Mouse (Mus musculus) embryonic facial prominence, embryonic 14.5 days (tissue): ENCODE results near the gene Ctnna3. TPM values are rescaled to one million over a fixed set of nuclear protein-coding genes. Genes with fewer than 3 reads are reported as not detected.

Source experiments
- ATAC-seq: fragments of 200-750 bp; cut with Nextera tagmentation; 2 replicates; pipeline ENCODE4 v1.8.0; 2017; ENCODE audit warnings: low read depth, moderate number of reproducible peaks, moderate TSS enrichment
- DNase-seq: peaks from one replicate; pipeline ENCODE4 v3.0.0-alpha.2; 2015; ENCODE audit warnings: low spot score
- H3K27ac ChIP-seq: fragments of 300-500 bp; sonication (generic); replicated peaks from 2 replicates; pipeline ENCODE4 v1.5.1; 2014; ENCODE audit warnings: low read depth, mild to moderate bottlenecking, low read length, moderate library complexity
- H3K27me3 ChIP-seq: fragments of 300-500 bp; sonication (generic); replicated peaks from 2 replicates; pipeline ENCODE4 v1.6.1; 2014; ENCODE audit warnings: low read length; ENCODE audit not compliant: control insufficient read depth, insufficient read depth
- H3K36me3 ChIP-seq: fragments of 300-500 bp; sonication (generic); 2 replicates; pipeline ENCODE4 v1.6.1; 2014; ENCODE audit warnings: low read length, mixed read lengths; ENCODE audit not compliant: control insufficient read depth, insufficient read depth
- H3K4me1 ChIP-seq: fragments of 300-500 bp; sonication (generic); 2 replicates; pipeline ENCODE4 v1.6.1; 2014; ENCODE audit warnings: antibody characterized with exemption, low read length; ENCODE audit not compliant: control insufficient read depth, insufficient read depth
- H3K4me2 ChIP-seq: fragments of 300-500 bp; sonication (generic); 2 replicates; pipeline ENCODE4 v1.6.1; 2014; ENCODE audit warnings: low read depth, mild to moderate bottlenecking, low read length, moderate library complexity, mixed read lengths
- H3K4me3 ChIP-seq: fragments of 300-500 bp; sonication (generic); 2 replicates; pipeline ENCODE4 v1.5.1; 2014; ENCODE audit warnings: low read depth, mild to moderate bottlenecking, low read length
- H3K9ac ChIP-seq: fragments of 300-500 bp; sonication (generic); 2 replicates; pipeline ENCODE4 v1.6.1; 2014; ENCODE audit warnings: low read depth, mild to moderate bottlenecking, low read length, moderate library complexity, mixed read lengths
- H3K9me3 ChIP-seq: fragments of 300-500 bp; sonication (generic); 2 replicates; pipeline ENCODE4 v1.6.1; 2016; ENCODE audit warnings: low read length; ENCODE audit not compliant: control insufficient read depth
- WGBS: fragments of 180-500 bp; shearing (Covaris S2); extraction: QIAGEN DNeasy Blood & Tissue Kit; methylation state at CpG from one replicate; pipeline ENCODE4 v1.1.7; 2014; 5-methylcytosine and 5-hydroxymethylcytosine counted together
- polyA plus RNA-seq: library from polyadenylated mRNA; unstranded; fragments of >200 nt; fragmentation: Nextera tagmentation; extraction: Ambion mirVana; gene quantifications from 2 replicates; pipeline ENCODE4 v1.2.1, GENCODE M21; 2014

Ctnna3 gene
- polyA plus RNA-seq, 1 experiment from 2014 or later, result 1.6 TPM

- Histone ChIP-seq H3K4me3 (no peak overlapping the region), H3K4me1 (peaks cover 2% of the 10 kb centered on the region; the same call in 1 of the 2 replicates), H3K27ac (no peak overlapping the region), H3K27me3 (no peaks in the 10 kb centered on the region), H3K9ac (no peak overlapping the region), H3K9me3 (no peaks in the 10 kb centered on the region), H3K36me3 (no peaks in the 10 kb centered on the region), H3K4me2 (peak overlapping the region; percentile 10; the same call in 1 of the 2 replicates)
- ATAC-seq (0 out of 2 replicates have a peak, but pooled peaks have one; percentile 50), DNase-seq (peak; percentile 75)
- 60% methylated on average over 17 of the region's 17 CpGs for WGBS
Measured at GRCm38 (mm10) chr10:64039760-64040535, 610.0 kb downstream of the Ctnna3 start.

GRCm38 (mm10) chr10:64041218-64041617, 611.3 kb downstream of the Ctnna3 start:
- 76% methylated on average over 7 of the region's 7 CpGs for WGBS
- Histone ChIP-seq H3K27me3 (no peaks in the 10 kb centered on the region), H3K4me2 (no peak overlapping the region), H3K9ac (no peak overlapping the region), H3K4me1 (peaks cover 2% of the 10 kb centered on the region; the same call in 1 of the 2 replicates), H3K4me3 (no peak overlapping the region), H3K27ac (no peak overlapping the region), H3K36me3 (no peaks in the 10 kb centered on the region), H3K9me3 (no peaks in the 10 kb centered on the region)
- DNase-seq, result peak; percentile 35
- no peak for ATAC-seq

GRCm38 (mm10) chr10:64041892-64042291, 612.0 kb downstream of the Ctnna3 start:
- Histone ChIP-seq H3K27ac (no peak overlapping the region), H3K9ac (no peak overlapping the region), H3K4me1 (peaks cover 2% of the 10 kb centered on the region; the same call in 1 of the 2 replicates), H3K4me3 (no peak overlapping the region), H3K27me3 (no peaks in the 10 kb centered on the region), H3K9me3 (no peaks in the 10 kb centered on the region), H3K4me2 (no peak overlapping the region), H3K36me3 (no peaks in the 10 kb centered on the region)
- no peak for DNase-seq
- whole genome bisulfite sequencing, result 79% methylated on average over 11 of the region's 11 CpGs
- no peak for ATAC-seq

GRCm38 (mm10) chr10:64049151-64049550, 619.3 kb downstream of the Ctnna3 start:
- H3K27ac ChIP-seq, result no peak overlapping the region
- H3K9ac ChIP-seq, result no peak overlapping the region
- DNase-seq (no peak), ATAC-seq (no peak)
- H3K4me1 ChIP-seq, result no peaks in the 10 kb centered on the region
- no peaks in the 10 kb centered on the region for H3K27me3 ChIP-seq
- H3K36me3 ChIP-seq, result no peaks in the 10 kb centered on the region
- WGBS, result 61% methylated on average over 6 of the region's 6 CpGs
- no peaks in the 10 kb centered on the region for H3K9me3 ChIP-seq
- no peak overlapping the region for H3K4me2 ChIP-seq
- no peak overlapping the region for H3K4me3 ChIP-seq

GRCm38 (mm10) chr10:64049946-64050345, 620.0 kb downstream of the Ctnna3 start:
- no peak overlapping the region for H3K9ac ChIP-seq
- no peaks in the 10 kb centered on the region for H3K4me1 ChIP-seq
- H3K9me3 ChIP-seq, result no peaks in the 10 kb centered on the region
- WGBS, result 82% methylated on average over 6 of the region's 6 CpGs
- DNase-seq (no peak), ATAC-seq (no peak)
- H3K27ac ChIP-seq, result no peak overlapping the region
- H3K27me3 ChIP-seq, result no peaks in the 10 kb centered on the region
- no peak overlapping the region for H3K4me3 ChIP-seq
- no peak overlapping the region for H3K4me2 ChIP-seq
- H3K36me3 ChIP-seq, result no peaks in the 10 kb centered on the region

- ATAC-seq, result no peak
- no peak overlapping the region for H3K4me3 ChIP-seq
- H3K27ac ChIP-seq, result no peak overlapping the region
- H3K27me3 ChIP-seq, result no peaks in the 10 kb centered on the region
- no peak overlapping the region for H3K9ac ChIP-seq
- no peaks in the 10 kb centered on the region for H3K36me3 ChIP-seq
- H3K4me2 ChIP-seq, result no peak overlapping the region
- no peak for DNase-seq
- 80% methylated on average over 9 of the region's 9 CpGs for WGBS
- no peaks in the 10 kb centered on the region for H3K9me3 ChIP-seq
- no peaks in the 10 kb centered on the region for H3K4me1 ChIP-seq
Measured at GRCm38 (mm10) chr10:64063704-64064103, 633.8 kb downstream of the Ctnna3 start.

GRCm38 (mm10) chr10:64075944-64076343, 646.0 kb downstream of the Ctnna3 start:
- ATAC-seq (0 out of 2 replicates have a peak, but pooled peaks have one; percentile 57), DNase-seq (peak; percentile 68)
- 39% methylated on average over 5 of the region's 5 CpGs for WGBS
- Histone ChIP-seq H3K27me3 (no peaks in the 10 kb centered on the region), H3K9me3 (no peaks in the 10 kb centered on the region), H3K36me3 (no peaks in the 10 kb centered on the region), H3K4me1 (0 out of 2 replicates have a peak, but pooled peaks cover 5% of the 10 kb centered on the region), H3K4me3 (no peak overlapping the region), H3K4me2 (0 out of 2 replicates have a peak overlapping the region, but pooled peaks have one; percentile 3), H3K9ac (no peak overlapping the region), H3K27ac (no peak overlapping the region)

GRCm38 (mm10) chr10:64076410-64077052, 646.6 kb downstream of the Ctnna3 start:
- Histone ChIP-seq H3K9me3 (no peaks in the 10 kb centered on the region), H3K27ac (no peak overlapping the region), H3K4me3 (no peak overlapping the region), H3K36me3 (no peaks in the 10 kb centered on the region), H3K4me2 (no peak overlapping the region), H3K4me1 (0 out of 2 replicates have a peak, but pooled peaks cover 5% of the 10 kb centered on the region), H3K9ac (no peak overlapping the region), H3K27me3 (no peaks in the 10 kb centered on the region)
- peak; percentile 8 for DNase-seq
- 51% methylated on average over 10 of the region's 10 CpGs for WGBS
- ATAC-seq, result no peak
